Mouse (Mus musculus): ENCODE measurements around the gene Ppm1m. TPM values are rescaled to one million over a fixed set of nuclear protein-coding genes. Genes with fewer than 3 reads are reported as not detected.
"Not testable (repeated sequence)": the region's sequence is repeated elsewhere in the genome, so short reads cannot be mapped to it uniquely, and the experiment has no call there.

Ppm1m gene
- total RNA-seq, 2 experiments from 2014 or later = 16.7 to 20.8 TPM

DNA sequence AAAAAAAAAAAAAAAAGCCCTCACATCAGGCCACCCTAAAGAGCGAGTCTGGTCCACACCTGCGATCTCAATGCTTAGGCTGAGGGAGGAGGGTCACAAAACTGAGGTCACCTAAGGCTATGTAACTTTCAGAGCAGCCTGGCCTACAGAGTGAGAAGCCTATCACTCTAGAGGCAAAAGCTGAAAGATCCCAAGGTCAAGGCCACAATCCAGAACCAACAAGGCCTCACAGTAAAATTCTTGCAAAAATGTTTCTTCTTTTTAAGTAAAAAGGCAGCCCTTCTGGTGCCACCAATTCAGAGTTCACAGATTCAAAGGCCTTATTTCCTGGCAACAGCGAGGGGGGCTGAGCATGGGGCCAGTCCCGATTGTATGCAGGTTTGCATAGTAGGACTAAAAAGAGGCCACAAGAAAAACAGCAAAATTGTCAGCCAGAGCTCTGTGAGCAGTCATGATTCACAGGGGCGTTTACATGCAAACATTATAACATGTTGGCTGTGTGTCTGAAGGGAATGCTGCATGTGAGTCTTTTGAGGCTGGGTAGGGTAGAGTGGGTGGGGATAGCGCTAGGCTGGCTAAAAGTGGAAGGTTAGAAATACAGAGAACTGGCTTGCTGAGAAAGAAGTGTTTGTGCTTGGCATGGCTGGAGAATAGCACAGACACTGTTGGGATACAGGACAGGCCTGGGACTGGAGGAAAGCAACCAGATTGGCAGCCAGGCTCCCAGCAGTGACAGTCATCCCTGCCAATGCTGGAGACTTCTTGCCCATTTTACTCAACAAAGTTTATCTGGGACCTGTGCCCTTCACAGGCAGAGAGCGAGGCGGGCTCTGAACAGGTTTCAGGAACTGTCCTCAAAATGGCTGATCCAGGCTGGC, 5.4 kb downstream of the Ppm1m start:
- no peak for DNase-seq (ENCODE audit: low spot score in 2 of 2)

GRCm38 (mm10) chr9:106192998-106193397, 6.5 kb downstream of the Ppm1m start:
- no peak for DNase-seq (ENCODE audit: low spot score in 2 of 2)

DNA sequence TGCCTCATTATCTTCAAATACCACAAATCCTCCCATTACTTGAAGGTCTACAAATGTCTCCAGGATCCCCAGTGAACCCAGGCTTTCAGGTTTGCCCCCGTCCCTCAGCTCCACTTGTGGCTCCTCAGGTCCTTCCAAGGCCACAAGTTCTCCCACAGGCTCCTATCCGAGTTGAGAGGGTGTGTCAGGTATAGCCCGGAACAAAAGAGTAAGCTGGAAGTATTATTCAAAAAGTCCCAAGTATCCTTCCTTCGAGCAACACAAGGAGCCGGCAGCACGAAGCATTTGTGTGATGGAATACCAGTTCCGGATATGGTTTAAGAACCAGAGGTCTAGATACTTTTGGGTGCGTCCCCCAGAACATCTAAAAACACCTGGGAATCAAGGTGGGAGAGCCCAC, 7.5 kb downstream of the Ppm1m start:
- no peak for DNase-seq (ENCODE audit: low spot score in 2 of 2)

DNA sequence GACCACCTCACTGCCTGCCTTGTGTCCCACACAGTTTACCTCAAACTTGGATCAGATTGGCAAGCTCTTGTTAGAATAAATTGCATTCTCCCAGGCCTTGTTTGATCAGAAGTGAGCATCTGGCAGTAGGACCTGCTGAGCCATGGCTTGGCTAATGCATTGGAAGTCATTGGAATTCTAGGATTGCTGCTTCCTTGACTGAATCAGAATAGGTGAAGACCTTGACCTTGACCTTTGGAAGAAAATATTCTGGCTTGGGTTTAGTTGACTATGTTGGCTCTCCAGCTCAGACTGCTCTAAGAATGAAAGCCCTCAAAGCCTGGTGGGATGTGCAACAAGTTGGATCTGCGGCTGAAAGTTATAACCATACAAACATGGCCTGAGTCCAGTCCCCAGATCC, 8.2 kb downstream of the Ppm1m start:
- no peak for DNase-seq (ENCODE audit: low spot score in 2 of 2)

- no peak for DNase-seq (ENCODE audit: low spot score in 2 of 2)
These were observed 15.6 kb downstream of the Ppm1m start for GRCm38 (mm10) chr9:106183996-106184395.

DNA sequence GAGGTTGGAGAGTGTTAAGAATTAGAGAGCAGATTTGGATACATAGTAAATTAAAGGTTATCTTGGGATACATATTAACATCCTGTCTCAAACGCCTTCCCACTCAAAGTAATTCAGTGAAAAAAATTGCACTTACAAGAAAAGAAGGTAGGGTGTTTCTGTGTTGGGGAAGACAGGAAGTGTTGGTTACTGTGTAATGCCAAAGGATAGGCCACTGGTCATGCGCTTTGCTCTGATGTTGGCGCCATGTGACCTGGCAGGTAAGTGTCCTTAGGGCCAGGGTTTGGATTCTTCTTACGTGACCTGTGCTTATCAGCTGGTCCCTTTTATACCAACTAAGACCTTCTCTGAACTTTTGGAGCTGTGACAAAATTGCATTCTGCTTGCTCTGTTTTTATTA, 17.4 kb downstream of the Ppm1m start:
- no peak for DNase-seq (ENCODE audit: low spot score in 2 of 2)

DNA sequence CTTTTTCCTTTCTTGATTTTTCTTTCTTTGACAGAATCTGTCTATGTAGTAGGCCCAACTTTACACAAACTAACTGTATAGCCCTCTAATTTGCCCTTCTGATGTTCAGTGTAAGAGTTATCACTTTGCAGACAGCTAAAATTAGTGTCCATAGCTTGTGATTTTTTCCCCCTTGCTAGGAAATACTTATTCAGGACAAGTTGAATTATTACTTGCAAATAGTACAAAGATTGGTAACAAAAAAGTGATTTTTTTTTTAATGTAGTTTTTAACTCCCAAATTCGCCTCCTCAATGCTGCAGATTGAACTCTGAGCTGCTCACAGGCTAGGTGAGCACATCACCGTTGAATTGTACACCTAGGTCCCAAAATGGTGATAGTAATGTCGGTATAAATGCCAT, 19.6 kb downstream of the Ppm1m start:
- DNase-seq (ENCODE audit: low spot score in 2 of 2) = no peak

GRCm38 (mm10) chr9:106179454-106179853, 20.1 kb downstream of the Ppm1m start:
- no peak for DNase-seq (ENCODE audit: low spot score in 2 of 2)

DNA sequence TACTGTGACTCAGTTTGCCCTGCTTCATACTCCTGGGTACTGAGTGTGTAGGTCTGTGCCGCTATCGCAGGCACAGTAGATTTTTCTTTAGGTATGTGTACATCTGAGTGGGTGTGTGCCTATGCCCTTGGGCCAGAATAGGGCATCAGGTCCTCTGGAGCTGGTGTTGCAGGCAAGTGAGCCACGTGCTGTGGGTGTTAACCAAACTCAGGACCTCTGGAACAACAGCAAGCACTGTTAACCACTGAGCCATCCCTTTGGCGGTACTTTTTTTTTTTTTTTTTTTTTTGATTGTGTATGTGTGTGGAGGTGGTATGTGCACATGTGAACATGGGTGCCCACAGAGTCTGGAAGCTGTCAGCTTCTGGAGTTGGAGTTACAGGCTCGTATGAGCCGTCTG, 21.7 kb downstream of the Ppm1m start:
- no peak for DNase-seq (ENCODE audit: low spot score in 2 of 2)

GRCm38 (mm10) chr9:106176769-106177168, 22.8 kb downstream of the Ppm1m start:
- DNase-seq (ENCODE audit: low spot score in 2 of 2) = no peak

- DNase-seq (ENCODE audit: low spot score in 2 of 2) = no peak
These were observed 23.9 kb downstream of the Ppm1m start for GRCm38 (mm10) chr9:106175552-106176200.

DNA sequence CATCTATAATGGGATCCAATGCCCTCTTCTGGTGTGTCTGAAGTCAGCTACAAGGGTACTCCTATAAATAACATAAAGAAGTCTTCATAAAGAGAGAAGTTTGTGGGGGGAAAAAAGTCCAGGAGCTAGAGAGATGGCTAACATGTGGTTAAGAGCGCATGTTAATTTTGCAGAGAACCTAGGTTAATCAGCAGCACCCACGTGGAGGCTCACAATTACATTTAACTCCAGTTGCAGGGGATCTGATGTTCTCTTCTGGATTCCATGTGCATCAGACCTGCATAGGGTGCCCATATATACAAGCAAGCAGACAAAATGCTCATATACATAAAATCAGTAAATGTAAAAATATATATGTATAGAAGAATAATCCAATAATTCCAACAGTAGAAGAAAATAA, 26.2 kb downstream of the Ppm1m start:
- DNase-seq (ENCODE audit: low spot score in 2 of 2) = no peak

- DNase-seq (ENCODE audit: low spot score in 2 of 2) = no peak
These were observed 27.0 kb downstream of the Ppm1m start for GRCm38 (mm10) chr9:106172527-106172926.

GRCm38 (mm10) chr9:106171346-106172158, 28.0 kb downstream of the Ppm1m start:
- DNase-seq (ENCODE audit: low spot score in 2 of 2) = peak; percentile 58 to 74

DNA sequence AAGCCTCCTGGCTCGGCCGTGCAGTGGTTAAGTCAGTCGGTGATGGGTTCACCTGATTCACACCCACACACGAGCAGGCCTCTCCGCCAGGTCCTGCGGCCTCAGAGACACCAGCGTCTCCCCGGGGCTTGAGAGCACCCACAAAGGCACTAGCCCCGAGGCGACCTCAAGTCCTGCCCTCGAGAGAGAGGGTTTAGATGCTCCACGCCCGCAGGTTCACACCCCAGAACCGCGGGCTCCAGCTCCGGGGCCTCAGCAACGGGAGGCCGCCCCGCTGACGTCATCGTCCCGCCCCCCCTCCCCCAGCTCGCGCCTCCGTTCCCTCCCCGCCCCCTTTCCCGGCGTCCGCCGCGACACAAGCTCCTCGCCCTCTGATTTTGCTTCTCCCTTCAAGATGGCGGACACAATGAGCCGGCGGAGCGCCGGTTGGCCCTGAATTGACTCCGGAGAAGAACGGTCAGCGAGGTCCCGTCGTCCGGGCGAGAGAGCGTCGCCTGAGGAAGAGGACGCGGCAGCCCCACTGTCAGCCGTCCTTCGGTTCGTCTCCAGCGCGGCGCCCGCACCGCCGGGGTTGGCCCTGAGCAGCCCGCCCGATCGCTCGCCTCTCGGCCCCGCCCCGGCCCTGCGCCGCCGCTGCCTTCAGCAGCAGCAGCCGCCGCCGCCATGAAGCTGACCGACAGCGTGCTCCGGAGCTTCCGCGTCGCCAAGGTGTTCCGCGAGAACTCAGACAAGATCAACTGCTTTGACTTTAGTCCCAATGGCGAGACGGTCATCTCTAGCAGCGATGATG, 28.8 kb downstream of the Ppm1m start, which contains the start of gene Wdr82:
Wdr82 (plus strand) TSS at position 373 of the 790 bp plus-strand sequence.
- DNase-seq (ENCODE audit: low spot score in 2 of 2) = peak; percentile 79 to 91

DNA sequence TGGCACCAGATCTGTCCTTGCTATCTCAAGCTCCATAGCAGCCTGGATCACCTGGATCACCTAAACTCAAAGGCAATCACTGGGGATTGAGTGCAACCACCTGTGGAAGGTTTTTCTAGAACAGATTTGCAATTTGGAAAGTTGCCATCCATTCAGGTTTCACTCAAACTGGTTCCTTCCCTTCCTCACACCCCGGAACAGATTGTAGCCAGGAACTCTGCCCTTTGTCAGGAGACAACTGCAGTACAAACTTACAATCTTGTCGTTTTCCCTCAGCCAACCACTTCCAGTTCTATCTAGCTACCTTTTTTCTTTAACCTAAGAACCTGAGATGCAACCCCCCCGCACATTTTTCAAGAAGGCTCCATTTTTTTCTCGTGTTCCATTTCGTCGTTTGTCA, 29.6 kb downstream of the Ppm1m start:
- no peak for DNase-seq (ENCODE audit: low spot score in 2 of 2)

- not testable (repeated sequence) for DNase-seq (ENCODE audit: low spot score in 2 of 2)
These were observed 30.5 kb downstream of the Ppm1m start for GRCm38 (mm10) chr9:106169006-106169405.

DNA sequence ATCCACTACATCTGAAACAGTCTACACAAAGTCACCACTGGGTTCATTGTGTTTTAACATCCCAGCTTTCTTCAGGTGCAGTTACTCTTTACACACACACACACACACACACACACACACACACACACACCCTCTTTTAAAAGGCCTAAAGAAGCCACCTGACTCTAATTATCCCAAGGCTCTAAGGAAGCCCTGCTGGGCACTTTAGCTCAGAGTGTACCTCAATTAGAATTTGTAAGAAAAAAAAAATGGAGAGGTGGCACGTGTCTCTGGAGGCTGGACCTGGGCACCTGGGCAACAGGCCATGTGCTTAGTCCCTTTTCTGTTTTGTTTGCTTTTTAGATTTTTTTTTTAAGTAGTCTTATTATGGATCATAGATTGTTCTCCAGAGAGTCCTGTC, 31.8 kb downstream of the Ppm1m start:
- no peak for DNase-seq (ENCODE audit: low spot score in 2 of 2)

DNA sequence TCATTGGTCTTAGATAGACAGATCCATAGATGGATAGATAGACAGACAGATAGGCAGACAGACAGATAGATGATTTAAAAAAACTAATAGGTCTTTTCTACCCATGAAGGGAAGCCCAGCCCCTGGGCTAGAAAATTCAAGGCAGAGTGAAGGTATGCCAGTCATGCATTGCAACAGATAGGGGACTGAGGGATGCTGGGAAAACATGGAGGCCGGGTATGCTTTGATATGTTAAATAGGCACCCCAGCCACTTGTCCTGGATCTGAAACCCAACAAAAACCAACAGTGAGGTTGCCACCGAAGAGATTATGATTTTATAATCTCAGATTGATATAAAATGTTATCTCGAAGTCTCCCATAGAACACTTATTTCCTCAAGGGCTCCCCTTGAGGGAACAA, 32.3 kb downstream of the Ppm1m start:
- no peak for DNase-seq (ENCODE audit: low spot score in 2 of 2)

- no peak for DNase-seq (ENCODE audit: low spot score in 2 of 2)
These were observed 32.8 kb downstream of the Ppm1m start for GRCm38 (mm10) chr9:106166709-106167108.

- DNase-seq (ENCODE audit: low spot score in 2 of 2) = no peak
These were observed 39.1 kb downstream of the Ppm1m start for GRCm38 (mm10) chr9:106160426-106160825.

All from gastrocnemius, postnatal 4 days (tissue).